Comparison of ENCODE assay signal across 10 mouse cellular contexts in the genomic region with DNA sequence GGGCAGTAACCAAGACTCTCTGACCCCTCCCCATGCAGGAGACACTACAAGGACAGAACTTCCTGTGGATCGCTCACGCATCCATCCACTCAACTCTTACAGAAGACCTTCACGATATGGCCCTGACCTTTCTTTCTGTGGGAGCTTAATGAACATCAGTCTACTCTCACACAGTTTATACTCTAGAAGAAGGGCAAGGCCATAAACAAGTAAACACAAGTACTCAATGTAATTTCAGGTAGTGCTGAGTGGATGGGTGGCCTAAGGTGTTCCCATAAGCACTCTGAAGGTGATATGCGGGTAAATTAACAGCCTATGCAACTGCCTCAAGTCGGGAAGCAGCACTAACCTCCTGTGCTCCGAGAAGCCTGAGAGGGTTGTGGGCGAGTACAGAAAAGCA. TPM values are rescaled to one million over a fixed set of nuclear protein-coding genes. Genes with fewer than 3 reads are reported as not detected.
DNase-seq lines count a peak whose midpoint lies in the region; ATAC-seq and TF ChIP-seq lines count a peak whose summit lies in the region.
"Had no signal": no experiment of that assay in that cellular context is flagged by ENCODE, and none has a peak within 500 bp of the region (broad histone marks: within the 10 kb centered on the region; RNA-seq: fewer than 3 reads in every experiment).

No protein-coding gene starts in this region.

- H3K4me1 ChIP-seq in heart, embryonic 13.5 days: peaks cover 21% of the 10 kb centered on the region
- peaks cover 4% of the 10 kb centered on the region for H3K4me1 ChIP-seq in heart, adult 2 months (ENCODE audit: control insufficient read depth, insufficient read depth, low read length)
- H3K4me1 ChIP-seq in ES-E14 (ENCODE audit: control insufficient read depth in 2 of 2, insufficient read depth in 2 of 2, low read length in 2 of 2, poor library complexity in 1 of 2): peaks cover 0 to 4% of the 10 kb centered on the region in 2 experiments; a peak in 1 of 4 replicates
- H3K4me1 ChIP-seq in forebrain, postnatal 0 days (ENCODE audit: insufficient read depth): peaks cover 10% of the 10 kb centered on the region
- peaks cover 14% of the 10 kb centered on the region for H3K4me1 ChIP-seq in liver, embryonic 16.5 days (ENCODE audit: control insufficient read depth, low read depth, low read length)

- no peak for TF ChIP-seq POLR2A in heart, adult 2 months (IDR thresholded peaks at IDR 0.05; ENCODE audit: insufficient read depth, low read depth, low read length)

- H3K4me2 ChIP-seq in heart, embryonic 13.5 days: peak overlapping the region; percentile 81
- H3K4me2 ChIP-seq in forebrain, postnatal 0 days (ENCODE audit: low read depth): peak overlapping the region; percentile 88
- H3K4me2 ChIP-seq in liver, embryonic 16.5 days (ENCODE audit: low read depth, low read length): peak overlapping the region; percentile 89

- ATAC-seq in heart, embryonic 13.5 days (ENCODE audit: extremely low read depth, insufficient number of reproducible peaks, low FRiP score, low TSS enrichment): no peak
- no peak for ATAC-seq in forebrain, postnatal 0 days
- ATAC-seq in liver, embryonic 16.5 days (ENCODE audit: low read depth): no peak

- in situ Hi-C loops in ES-E14 (cut with MboI; ENCODE audit: low sequenced_read_pairs in 2 of 2, unreplicated experiment in 2 of 2): no loop called here

- TF ChIP-seq CTCF in heart, adult 2 months (IDR thresholded peaks at IDR 0.05): no peak
- TF ChIP-seq CTCF in forebrain, postnatal 0 days (IDR thresholded peaks at IDR 0.05; ENCODE audit: low read depth): no peak

- no peak for TF ChIP-seq EP300 in heart, adult 2 months (IDR thresholded peaks at IDR 0.05; ENCODE audit: insufficient read depth, low read depth, low read length)

- H3K79me2 ChIP-seq in heart, adult 2 months (replicated peaks; ENCODE audit: control insufficient read depth, insufficient read depth, low read length): peaks cover 1% of the 10 kb centered on the region; the same call in 1 of the 2 replicates

- H3K27ac ChIP-seq in heart, embryonic 13.5 days (replicated peaks): no peak overlapping the region
- no peak overlapping the region for H3K27ac ChIP-seq in heart, adult 2 months
- H3K27ac ChIP-seq in ES-E14 (ENCODE audit: insufficient read depth, low read depth, low read length, poor library complexity, severe bottlenecking): no peak overlapping the region
- H3K27ac ChIP-seq in forebrain, postnatal 0 days (ENCODE audit: low read depth, low read length): no peak overlapping the region
- H3K27ac ChIP-seq in liver, embryonic 16.5 days (ENCODE audit: low read length): no peak overlapping the region

- H3K36me3 ChIP-seq in heart, embryonic 13.5 days: peaks cover 34% of the 10 kb centered on the region
- no peaks in the 10 kb centered on the region for H3K36me3 ChIP-seq in heart, adult 2 months (ENCODE audit: control insufficient read depth, insufficient read depth, low read length)
- H3K36me3 ChIP-seq in ES-E14 (ENCODE audit: control insufficient read depth, insufficient read depth, low read length, poor library complexity, severe bottlenecking): peaks cover 2% of the 10 kb centered on the region
- peaks cover 19% of the 10 kb centered on the region; the same call in 1 of the 2 replicates for H3K36me3 ChIP-seq in forebrain, postnatal 0 days (ENCODE audit: insufficient read depth)
- H3K36me3 ChIP-seq in liver, embryonic 16.5 days (ENCODE audit: control insufficient read depth, insufficient read depth): peaks cover 4% of the 10 kb centered on the region

- H3K9me3 ChIP-seq in heart, embryonic 13.5 days: 0 out of 2 replicates have a peak, but pooled peaks cover 4% of the 10 kb centered on the region
- no peaks in the 10 kb centered on the region for H3K9me3 ChIP-seq in ES-E14 (ENCODE audit: control insufficient read depth, insufficient read depth, low read depth, low read length)
- no peaks in the 10 kb centered on the region for H3K9me3 ChIP-seq in forebrain, postnatal 0 days (ENCODE audit: low read length)
- H3K9me3 ChIP-seq in liver, embryonic 16.5 days (replicated peaks; ENCODE audit: control insufficient read depth, low read length): no peaks in the 10 kb centered on the region

- H3K4me3 ChIP-seq in heart, embryonic 13.5 days: peak overlapping the region; percentile 65
- no peak overlapping the region; the same call in 1 of the 2 replicates for H3K4me3 ChIP-seq in heart, adult 2 months
- H3K4me3 ChIP-seq in ES-E14 (ENCODE audit: insufficient read depth in 1 of 2, low read depth in 1 of 2, low read length in 2 of 2, poor library complexity in 1 of 2, severe bottlenecking in 1 of 2): peak overlapping the region; percentile 89 to 97; a peak in 3 of 4 replicates
- peak overlapping the region; percentile 80 for H3K4me3 ChIP-seq in forebrain, postnatal 0 days (ENCODE audit: low read depth, low read length)
- H3K4me3 ChIP-seq in liver, embryonic 16.5 days (ENCODE audit: low read depth, low read length): peak overlapping the region; percentile 74; the same call in 1 of the 2 replicates

- no peak for DNase-seq in heart, adult 2 months
- no peak for DNase-seq in ES-E14 (ENCODE audit: low read depth, low spot score)
- DNase-seq in forebrain, postnatal 0 days: no peak
- no peak for DNase-seq in spleen, postnatal 14 days (ENCODE audit: low spot score in 2 of 2)
- no peak for DNase-seq in urinary bladder, postnatal 25 days (ENCODE audit: low spot score)
- DNase-seq in urinary bladder, adult 18-20 months (ENCODE audit: low spot score in 2 of 2): no peak
- DNase-seq: cerebellum, postnatal 36 days; lung, postnatal 14 days had no signal

- H3K27me3 ChIP-seq in heart, embryonic 13.5 days (replicated peaks): peaks cover 11% of the 10 kb centered on the region; the same call in 1 of the 2 replicates
- no peaks in the 10 kb centered on the region for H3K27me3 ChIP-seq in heart, adult 2 months (ENCODE audit: control insufficient read depth, insufficient read depth, low read length)
- H3K27me3 ChIP-seq in forebrain, postnatal 0 days (ENCODE audit: insufficient read depth, low read length): no peaks in the 10 kb centered on the region
- H3K27me3 ChIP-seq in liver, embryonic 16.5 days (ENCODE audit: control insufficient read depth, insufficient read depth, low read depth, low read length): no peaks in the 10 kb centered on the region

- H3K9ac ChIP-seq in heart, embryonic 13.5 days: peak overlapping the region; percentile 88
- no peak overlapping the region for H3K9ac ChIP-seq in heart, adult 2 months (ENCODE audit: low read depth, low read length)
- H3K9ac ChIP-seq in ES-E14 (ENCODE audit: insufficient read depth, low read depth, low read length, poor library complexity, severe bottlenecking): peak overlapping the region; percentile 42; the same call in 1 of the 2 replicates
- H3K9ac ChIP-seq in forebrain, postnatal 0 days: peak overlapping the region; percentile 91; the same call in 1 of the 2 replicates
- no peak overlapping the region for H3K9ac ChIP-seq in liver, embryonic 16.5 days (ENCODE audit: low read depth, low read length)

- WGBS in heart, embryonic 13.5 days: 69% methylated on average over 7 of the region's 7 CpGs
- WGBS in heart, adult 2 months: 58% methylated on average over 7 of the region's 7 CpGs
- WGBS in forebrain, postnatal 0 days: 82% methylated on average over 7 of the region's 7 CpGs
- 70% methylated on average over 7 of the region's 7 CpGs for WGBS in liver, embryonic 16.5 days (ENCODE audit: insufficient replicate concordance)

- intact Hi-C loops in heart, adult 2 months (cut with DNase I): no loop called here

TF ChIP-seq in ES-E14, 5 proteins besides CTCF, POLR2A, EP300 and RAD21:
- TF ChIP-seq ZC3H11A (IDR thresholded peaks at IDR 0.05; ENCODE audit: borderline replicate concordance, low read depth, low read length) (no peak), MAFK (IDR thresholded peaks at IDR 0.05; ENCODE audit: insufficient read depth, low read depth, low read length) (no peak), ZNF384 (IDR thresholded peaks at IDR 0.05; ENCODE audit: low read depth, low read length) (no peak)

RNA-seq across cellular contexts. Expression of a gene that starts 1.1 kb away (rescaled TPM):
- 29.2 and 30.1 TPM in 2 replicates for polyA plus RNA-seq in heart, embryonic 13.5 days (2015; fragmentation: Nextera tagmentation; extraction: Ambion mirVana)
- total RNA-seq in heart, adult 2 months (2021): 10 to 100 TPM in 1 of 2 experiments, 1 to 10 TPM in 1; 8.7 to 10.3 TPM
- polyA plus RNA-seq in heart, adult 2 months (2012; rRNA removed): 6.4 and 11.4 TPM in 2 replicates
- total RNA-seq in ES-E14 (2012; rRNA removed): 3.4 and 5.0 TPM in 2 replicates
- 8.8 and 8.9 TPM in 2 replicates for total RNA-seq in forebrain, postnatal 0 days (2014; rRNA removed)
- polyA plus RNA-seq in forebrain, postnatal 0 days (2015; fragmentation: Nextera tagmentation; extraction: Ambion mirVana): 7.2 and 8.4 TPM in 2 replicates
- polyA plus RNA-seq in liver, embryonic 16.5 days (2015; fragmentation: Nextera tagmentation; extraction: Ambion mirVana): 13.0 and 14.2 TPM in 2 replicates

RNA-seq across cellular contexts. Expression of a gene that starts 5.5 kb away (rescaled TPM):
- polyA plus RNA-seq in heart, embryonic 13.5 days (2015; fragmentation: Nextera tagmentation; extraction: Ambion mirVana): 40.5 and 41.9 TPM in 2 replicates
- 10 to 100 TPM; 19.9 TPM for total RNA-seq in heart, adult 2 months (2021)
- polyA plus RNA-seq in heart, adult 2 months (2012; rRNA removed): 25.8 and 35.2 TPM in 2 replicates
- total RNA-seq in ES-E14 (2012; rRNA removed): 18.2 and 33.7 TPM in 2 replicates
- 33.4 and 37.7 TPM in 2 replicates for total RNA-seq in forebrain, postnatal 0 days (2014; rRNA removed)
- 37.5 and 38.2 TPM in 2 replicates for polyA plus RNA-seq in forebrain, postnatal 0 days (2015; fragmentation: Nextera tagmentation; extraction: Ambion mirVana)
- polyA plus RNA-seq in liver, embryonic 16.5 days (2015; fragmentation: Nextera tagmentation; extraction: Ambion mirVana): 10.0 and 10.3 TPM in 2 replicates

Comparison
In these comparisons a context has a peak if more than half of its experiments do, and no peak if none do; other contexts are left out.
1. H3K9ac ChIP-seq: peak in heart, embryonic 13.5 days (single experiment), ES-E14 (single experiment) and forebrain, postnatal 0 days (single experiment); none in heart, adult 2 months (single experiment) and liver, embryonic 16.5 days (single experiment).
2. Peak in every context shown above with its lines, with median percentiles within 50 percentile points of each other: H3K4me2 ChIP-seq.